Mouse (Mus musculus) regulatory T cell (primary cell): ENCODE measurements around the gene Map2k2.
"Not testable (repeated sequence)": the region's sequence is repeated elsewhere in the genome, so short reads cannot be mapped to it uniquely, and the experiment has no call there.

Source experiments
- in situ Hi-C: fragments of 300-600 bp; cut with MboI, MseI; formaldehyde crosslinking; loops from one replicate; pipeline ENCODE4 v1.15.1; 2025; ENCODE audit warnings: high pct_unique_total_duplicates

Map2k2 gene

GRCm38 (mm10) chr10:81105565-81106112, at the start of gene Map2k2:
TSS of gene Map2k2 (plus strand) at chr10:81105915.
- in situ Hi-C loops: no loop called here

DNA sequence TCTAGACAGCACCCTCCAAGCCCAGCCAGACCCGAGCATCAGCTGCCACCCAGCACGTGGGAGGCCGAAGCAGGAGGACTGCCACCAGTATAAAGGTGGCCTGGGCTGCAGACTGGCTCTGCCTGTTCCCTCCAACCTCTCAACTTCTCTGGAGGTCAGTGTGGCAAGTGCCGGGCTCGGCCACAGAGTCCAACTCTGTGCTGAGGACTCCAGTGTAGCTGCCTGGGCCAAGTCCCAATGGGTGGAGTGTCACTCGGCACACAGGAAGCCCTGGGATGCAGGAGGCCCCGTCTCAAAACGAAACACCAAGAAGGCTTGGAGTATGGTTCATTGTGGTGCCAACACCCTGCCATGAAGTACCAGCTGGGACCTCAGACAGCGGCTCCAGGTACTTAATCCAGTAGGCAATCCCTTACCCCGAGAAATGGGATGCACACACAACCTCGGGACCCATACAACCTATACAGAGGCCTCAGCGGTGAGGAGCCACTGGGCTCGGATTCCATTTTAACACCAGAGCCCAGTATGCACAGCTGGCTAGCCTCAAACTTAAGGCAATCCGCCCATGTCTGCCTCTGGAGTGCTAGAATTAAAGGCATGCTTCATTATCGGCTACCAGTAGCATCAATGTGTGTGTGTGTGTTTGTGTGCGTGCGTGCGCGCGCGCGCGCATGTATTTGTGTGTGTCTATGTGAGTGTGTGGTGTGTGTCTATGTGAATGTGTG, 48.1 kb upstream of the Map2k2 start:
- in situ Hi-C loops: no loop called here

DNA sequence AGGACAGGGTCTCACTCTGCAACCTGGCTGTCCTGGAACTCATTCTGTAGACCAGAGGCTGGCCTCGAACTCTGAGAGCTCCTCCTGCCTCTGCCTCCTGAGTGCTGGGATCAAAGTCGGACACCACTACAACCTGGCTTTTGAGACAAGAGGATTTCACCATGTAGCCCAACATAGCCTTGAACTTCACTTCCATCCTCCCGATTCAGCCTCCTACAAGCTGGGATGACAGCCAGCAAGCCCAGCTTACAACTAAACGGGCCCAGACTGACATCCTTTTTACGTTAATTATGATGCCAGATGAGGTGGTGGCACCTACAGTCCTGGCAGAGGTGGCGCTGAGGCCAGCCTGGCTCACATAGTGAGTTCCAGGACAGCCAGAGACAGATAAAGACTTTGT, 46.8 kb upstream of the Map2k2 start:
- in situ Hi-C loops: no loop called here

- in situ Hi-C loops: no loop called here
Observed at GRCm38 (mm10) chr10:81059603-81060543, 45.8 kb upstream of the Map2k2 start, which contains the start of gene Sgta. TSS of gene Sgta (minus strand) at chr10:81060181.

- in situ Hi-C loops: no loop called here
Observed at GRCm38 (mm10) chr10:81062710-81063109, 43.0 kb upstream of the Map2k2 start.

- in situ Hi-C loops: not testable (repeated sequence)
Observed at GRCm38 (mm10) chr10:81064519-81064918, 41.2 kb upstream of the Map2k2 start.

DNA sequence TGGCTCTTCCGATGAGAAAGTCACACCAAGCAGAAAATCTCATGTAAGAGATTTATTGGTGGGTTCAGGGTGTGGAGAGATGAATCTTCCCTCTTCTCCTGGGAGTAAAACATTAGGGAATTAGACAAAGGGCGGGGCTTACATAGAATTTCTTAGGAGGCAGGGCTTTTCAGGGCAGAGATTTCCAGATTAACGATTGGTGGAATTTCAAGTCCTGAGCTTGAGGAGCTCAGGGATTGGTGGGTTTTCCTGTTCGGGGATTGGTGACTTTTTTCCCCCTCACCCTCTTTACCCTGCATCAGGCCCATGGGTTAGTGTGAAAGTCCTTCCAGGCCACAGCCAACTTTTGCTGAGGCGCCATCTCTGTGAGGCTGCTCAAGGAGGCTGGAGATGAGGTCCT, 37.0 kb upstream of the Map2k2 start:
- in situ Hi-C loops: no loop called here

- in situ Hi-C loops: no loop called here
Observed at GRCm38 (mm10) chr10:81069836-81070235, 35.9 kb upstream of the Map2k2 start, which contains the start of gene Thop1. TSS of gene Thop1 (plus strand) at chr10:81070035.

DNA sequence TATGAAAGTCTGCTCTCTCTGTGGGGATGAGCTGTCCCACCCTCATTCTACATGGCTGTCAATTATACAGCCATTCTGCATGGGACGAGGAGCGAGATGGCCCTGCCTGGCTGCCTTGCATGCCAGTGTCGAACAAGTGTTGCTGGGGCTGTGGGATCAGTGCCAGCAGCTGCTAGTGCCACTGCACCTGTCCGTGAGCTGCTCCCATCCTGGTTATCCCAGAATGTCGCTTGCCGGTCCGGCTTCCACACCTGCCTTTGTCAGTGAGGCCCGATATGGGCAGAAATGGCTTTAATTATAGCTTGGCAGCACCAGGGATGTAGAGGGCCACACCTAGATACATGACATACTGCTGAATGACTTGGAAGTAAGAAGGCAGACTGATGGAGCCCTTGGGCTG, 33.4 kb upstream of the Map2k2 start:
- in situ Hi-C loops: no loop called here

- in situ Hi-C loops: no loop called here
Observed at GRCm38 (mm10) chr10:81073464-81073863, 32.3 kb upstream of the Map2k2 start.

DNA sequence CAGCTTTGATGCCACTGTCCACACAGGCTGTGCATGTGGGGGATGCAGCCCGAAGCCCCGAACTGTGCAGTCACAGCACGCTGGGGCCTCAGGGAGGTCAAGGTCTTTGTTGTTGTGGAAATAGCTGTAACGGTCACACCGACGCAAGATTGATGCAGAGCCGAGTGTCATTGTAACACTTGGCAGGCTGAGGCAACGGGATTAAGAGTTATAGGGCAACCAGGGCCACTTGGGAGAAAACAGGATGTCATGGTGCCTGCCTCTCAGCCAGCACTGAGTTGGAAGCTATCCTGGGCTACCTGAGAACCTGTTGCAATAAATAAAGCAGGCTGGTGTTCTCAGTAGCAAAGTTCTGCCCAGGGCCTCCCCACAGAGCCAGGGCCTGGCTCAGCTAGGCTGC, 30.0 kb upstream of the Map2k2 start:
- in situ Hi-C loops: no loop called here

GRCm38 (mm10) chr10:81076356-81076755, 29.4 kb upstream of the Map2k2 start:
- in situ Hi-C loops: no loop called here

- in situ Hi-C loops: no loop called here
Observed at GRCm38 (mm10) chr10:81077916-81078315, 27.8 kb upstream of the Map2k2 start.

- in situ Hi-C loops: no loop called here
Observed at GRCm38 (mm10) chr10:81080008-81080655, 25.6 kb upstream of the Map2k2 start.

GRCm38 (mm10) chr10:81082168-81082960, 23.4 kb upstream of the Map2k2 start:
- in situ Hi-C loops: no loop called here

GRCm38 (mm10) chr10:81087021-81087420, 18.7 kb upstream of the Map2k2 start:
- in situ Hi-C loops: no loop called here

DNA sequence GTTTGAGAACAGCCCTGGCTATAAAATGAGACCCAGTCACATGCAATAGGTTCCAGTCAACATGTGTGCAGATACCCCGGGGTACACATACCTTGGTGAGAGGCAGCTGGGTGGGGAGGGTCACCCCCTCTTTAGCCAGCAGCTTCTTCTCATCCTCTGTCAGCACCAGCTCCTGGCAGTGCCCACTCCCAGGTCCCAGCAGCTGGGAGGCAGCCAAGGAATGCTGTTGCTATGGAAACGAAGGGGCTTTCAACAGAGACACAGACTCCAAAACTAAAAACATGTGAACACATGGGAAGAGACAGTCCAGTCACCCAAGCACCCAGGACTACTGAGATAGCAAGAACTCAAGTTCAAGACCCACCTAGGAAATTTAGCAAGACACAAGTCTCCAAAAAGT, 16.5 kb upstream of the Map2k2 start:
- in situ Hi-C loops: no loop called here

DNA sequence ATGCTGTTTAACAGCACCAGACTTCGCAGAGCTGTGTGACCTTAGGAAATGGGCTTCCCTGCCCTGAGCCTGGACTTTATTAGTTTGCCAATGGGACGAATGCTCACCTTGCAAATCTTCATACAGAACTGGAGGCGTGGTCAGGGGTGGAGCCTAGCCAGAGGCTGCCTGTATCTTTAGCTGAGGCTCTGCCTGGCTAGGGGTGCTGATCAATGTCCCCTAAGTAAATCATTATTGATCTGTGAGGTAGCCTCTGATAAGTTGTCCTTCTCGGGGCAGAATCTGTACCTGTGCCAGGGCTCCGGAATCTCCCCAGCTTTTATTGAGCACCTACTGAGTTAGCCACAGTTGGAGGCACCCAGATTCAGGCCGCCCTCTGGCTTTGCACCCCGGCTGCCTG, 15.1 kb upstream of the Map2k2 start:
- in situ Hi-C loops: no loop called here

GRCm38 (mm10) chr10:81092465-81093250, 13.1 kb upstream of the Map2k2 start:
- in situ Hi-C loops: no loop called here
